Mouse (Mus musculus) lung, postnatal 0 days (tissue): ENCODE measurements around the gene Arhgap24. TPM values are rescaled to one million over a fixed set of nuclear protein-coding genes. Genes with fewer than 3 reads are reported as not detected.

Source experiments
- ATAC-seq: fragments of 200-750 bp; cut with Nextera tagmentation; 2 replicates; pipeline ENCODE4 v1.8.0; 2017; ENCODE audit warnings: moderate library complexity
- DNase-seq: peaks from one replicate; pipeline ENCODE4 v3.0.0-alpha.2; 2016; ENCODE audit warnings: low spot score
- H3K27ac ChIP-seq: fragments of 300-500 bp; sonication (generic); 2 replicates; pipeline ENCODE4 v1.5.1; 2014; ENCODE audit warnings: antibody characterized with exemption, mild to moderate bottlenecking, low read length, mixed read lengths
- H3K27me3 ChIP-seq: fragments of 300-500 bp; sonication (generic); replicated peaks from 2 replicates; pipeline ENCODE4 v1.6.1; 2014; ENCODE audit warnings: low read length, mixed read lengths; ENCODE audit not compliant: insufficient read depth
- H3K36me3 ChIP-seq: fragments of 300-500 bp; sonication (generic); 2 replicates; pipeline ENCODE4 v1.6.1; 2014; ENCODE audit warnings: low read length, mixed read lengths; ENCODE audit not compliant: insufficient read depth
- H3K4me1 ChIP-seq: fragments of 300-500 bp; sonication (generic); 2 replicates; pipeline ENCODE4 v1.6.1; 2014; ENCODE audit warnings: antibody characterized with exemption, low read depth, low read length, mixed read lengths; ENCODE audit not compliant: insufficient read depth
- H3K4me2 ChIP-seq: fragments of 300-500 bp; sonication (generic); replicated peaks from 2 replicates; pipeline ENCODE4 v1.6.1; 2014; ENCODE audit warnings: low read depth, mild to moderate bottlenecking, low read length, moderate library complexity, mixed read lengths
- H3K4me3 ChIP-seq: fragments of 300-500 bp; sonication (generic); 2 replicates; pipeline ENCODE4 v1.5.1; 2014; ENCODE audit warnings: low read depth, low read length
- H3K9ac ChIP-seq: fragments of 300-500 bp; sonication (generic); replicated peaks from 2 replicates; pipeline ENCODE4 v1.6.1; 2014; ENCODE audit warnings: low read depth, mild to moderate bottlenecking
- H3K9me3 ChIP-seq: fragments of 300-500 bp; sonication (generic); 2 replicates; pipeline ENCODE4 v1.6.1; 2016; ENCODE audit warnings: low read length, mixed read lengths
- CTCF ChIP-seq: IDR thresholded peaks from 2 replicates; pipeline ENCODE4 v1.5.1; 2016; ENCODE audit warnings: antibody characterized with exemption, mild to moderate bottlenecking
- EP300 ChIP-seq: IDR thresholded peaks from 2 replicates; pipeline ENCODE4 v1.6.1; 2016; ENCODE audit warnings: antibody characterized with exemption, mild to moderate bottlenecking, control low read depth
- WGBS: fragments of 180-500 bp; shearing (Covaris S2); extraction: QIAGEN DNeasy Blood & Tissue Kit; methylation state at CpG from one replicate; pipeline ENCODE4 v1.1.7; 2014; 5-methylcytosine and 5-hydroxymethylcytosine counted together
- polyA plus RNA-seq: library from polyadenylated mRNA; unstranded; fragments of >200 nt; fragmentation: Nextera tagmentation; extraction: Ambion mirVana; gene quantifications from 2 replicates; pipeline ENCODE4 v1.2.1, GENCODE M21; 2015

Gene Arhgap24
- polyA plus RNA-seq, 1 experiment from 2014 or later: 28.2 TPM

DNA sequence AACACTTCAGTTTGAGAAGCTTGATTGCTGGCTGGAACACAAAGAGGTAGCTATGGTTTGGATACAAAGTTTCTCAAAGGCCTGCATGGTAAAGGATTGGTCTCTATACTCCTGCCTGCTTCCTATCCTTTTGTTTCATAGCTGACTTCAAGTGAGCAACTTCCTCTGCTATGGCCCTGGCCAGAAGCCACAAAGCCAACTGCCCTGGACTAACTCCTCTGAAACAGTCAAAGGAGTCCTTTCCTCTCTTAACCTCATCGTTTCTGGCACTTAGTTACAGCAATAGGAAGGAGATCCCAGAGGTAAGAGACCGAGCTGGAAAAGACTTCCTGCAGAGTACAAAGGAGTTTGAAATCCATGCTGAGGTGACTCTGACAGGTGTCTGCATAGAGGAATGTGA, 224.0 kb downstream of the Arhgap24 start:
- Histone ChIP-seq H3K4me1 (no peaks in the 10 kb centered on the region; the same call in 1 of the 2 replicates), H3K4me3 (no peak overlapping the region), H3K27me3 (no peaks in the 10 kb centered on the region), H3K4me2 (no peak overlapping the region), H3K9me3 (no peaks in the 10 kb centered on the region), H3K27ac (no peak overlapping the region), H3K9ac (no peak overlapping the region), H3K36me3 (no peaks in the 10 kb centered on the region)
- DNase-seq (no peak), ATAC-seq (no peak)
- TF ChIP-seq EP300 (no peak), CTCF (no peak)
- WGBS: 10% methylated on average over 2 of the region's 2 CpGs

DNA sequence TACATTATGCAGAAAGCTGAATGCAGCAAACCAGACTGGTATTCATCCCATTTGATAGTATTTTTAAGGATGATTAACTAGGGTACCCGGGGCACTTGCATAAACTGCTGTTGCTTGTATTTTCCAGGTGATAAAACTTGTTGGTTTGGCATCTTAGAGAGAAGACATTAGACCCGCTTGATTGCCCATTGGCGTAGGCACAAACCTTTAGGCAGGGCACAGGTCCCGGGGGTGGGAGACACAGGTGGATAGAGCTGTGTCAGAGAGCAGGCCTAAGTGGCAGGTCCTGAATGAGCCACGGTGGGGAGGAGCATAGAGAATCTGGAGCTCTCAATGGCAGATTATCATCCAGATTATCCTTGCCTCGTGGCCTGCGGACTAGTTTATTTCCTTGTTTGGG, 229.1 kb downstream of the Arhgap24 start:
- H3K9me3 ChIP-seq: no peaks in the 10 kb centered on the region
- no peak for TF ChIP-seq EP300
- no peak for TF ChIP-seq CTCF
- no peaks in the 10 kb centered on the region for H3K27me3 ChIP-seq
- DNase-seq: no peak
- H3K4me2 ChIP-seq: no peak overlapping the region
- H3K4me3 ChIP-seq: no peak overlapping the region
- no peaks in the 10 kb centered on the region for H3K36me3 ChIP-seq
- no peak overlapping the region for H3K27ac ChIP-seq
- no peak for ATAC-seq
- H3K9ac ChIP-seq: no peak overlapping the region
- H3K4me1 ChIP-seq: no peaks in the 10 kb centered on the region; the same call in 1 of the 2 replicates
- WGBS: 88% methylated on average over 7 of the region's 7 CpGs

DNA sequence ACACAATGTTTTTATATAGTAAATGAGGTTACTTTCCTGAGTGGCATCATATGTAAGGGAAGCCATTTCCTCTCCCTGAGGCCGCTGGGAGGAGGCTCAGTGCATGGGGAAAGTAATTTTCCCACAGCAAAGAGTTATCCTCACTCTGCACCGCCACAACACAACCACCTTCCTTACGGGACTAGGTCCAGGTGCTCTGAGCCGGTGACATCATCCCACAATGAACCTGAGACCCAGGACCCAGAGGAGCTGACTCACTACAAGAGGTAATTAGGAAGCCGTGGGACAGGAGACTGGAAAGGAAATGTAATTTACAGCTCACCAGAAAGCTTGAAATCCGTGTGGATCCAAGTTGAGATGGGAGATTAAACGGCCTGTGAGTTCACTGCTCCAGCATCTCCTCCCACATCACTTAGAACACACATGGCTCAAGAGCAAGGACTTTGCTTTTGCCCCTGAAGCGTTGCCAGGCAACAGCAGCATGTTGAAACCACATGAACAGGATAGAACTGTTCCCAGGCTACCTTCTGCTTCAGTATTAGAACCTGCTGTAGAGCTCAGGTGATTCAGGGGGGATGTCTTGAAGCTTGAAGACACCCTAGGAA, 238.3 kb downstream of the Arhgap24 start:
- Histone ChIP-seq H3K4me2 (no peak overlapping the region), H3K9me3 (no peaks in the 10 kb centered on the region), H3K36me3 (no peaks in the 10 kb centered on the region), H3K4me1 (no peaks in the 10 kb centered on the region), H3K9ac (no peak overlapping the region), H3K27ac (no peak overlapping the region), H3K27me3 (no peaks in the 10 kb centered on the region), H3K4me3 (no peak overlapping the region)
- DNase-seq (peak; percentile 25), ATAC-seq (0 out of 2 replicates have a peak, but pooled peaks have one; percentile 38)
- TF ChIP-seq EP300 (no peak), CTCF (no peak)
- 54% methylated on average over 8 of the region's 8 CpGs for WGBS

DNA sequence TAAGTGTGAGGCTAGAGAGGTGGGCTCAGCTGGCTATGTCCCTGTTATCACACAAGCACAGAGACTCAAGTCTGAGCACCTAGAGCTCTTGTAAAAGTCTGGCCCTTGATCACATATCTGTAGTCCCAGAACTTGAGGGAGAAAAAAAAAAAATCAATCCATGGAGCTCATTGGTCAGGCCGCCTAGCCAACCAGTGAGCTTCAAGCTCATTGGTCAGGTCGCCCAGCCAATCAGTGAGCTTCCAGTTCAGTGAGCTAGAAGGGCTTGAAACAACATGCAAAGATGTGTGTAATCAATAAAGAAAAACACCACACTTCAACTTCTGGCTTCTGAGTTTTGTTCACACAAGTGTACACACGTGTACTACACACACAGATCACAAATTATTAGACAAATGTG, 242.4 kb downstream of the Arhgap24 start:
- TF ChIP-seq EP300 (no peak), CTCF (no peak)
- no peak overlapping the region for H3K27ac ChIP-seq
- 94% methylated on average over 3 of the region's 3 CpGs for WGBS

DNA sequence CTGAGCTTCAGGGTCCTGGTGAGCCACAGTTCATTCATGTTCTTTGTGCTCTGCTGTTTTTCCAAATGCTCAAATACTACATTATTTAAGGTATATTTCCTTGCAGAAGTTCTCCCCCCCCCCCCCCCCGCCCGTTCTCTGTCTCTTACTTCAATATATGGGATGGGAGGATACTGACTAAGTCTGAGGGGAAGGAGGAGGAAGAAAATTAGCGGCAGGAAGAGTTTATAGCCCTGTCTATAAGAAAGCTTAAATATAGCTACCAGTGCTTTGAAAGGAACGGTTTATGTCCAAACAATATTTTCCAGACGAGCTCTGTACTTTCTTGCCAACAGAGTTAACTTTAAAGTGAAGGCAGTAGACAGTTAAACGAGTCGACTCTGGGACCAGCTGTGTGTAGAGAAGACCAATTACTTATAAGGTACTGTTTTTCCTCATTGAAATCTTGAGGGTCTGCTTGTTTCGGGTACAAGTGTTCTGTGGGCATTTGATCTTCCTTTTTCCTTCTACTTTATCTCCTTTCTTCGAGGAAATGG, 243.7 kb downstream of the Arhgap24 start:
- 20% methylated on average over 8 of the region's 9 CpGs for WGBS
- peak overlapping the region; percentile 52 for H3K27ac ChIP-seq
- H3K4me3 ChIP-seq: peak overlapping the region; percentile 27
- DNase-seq (peak; percentile 12), ATAC-seq (peak; percentile 30; the same call in 1 of the 2 replicates)
- H3K27me3 ChIP-seq: no peaks in the 10 kb centered on the region
- H3K9me3 ChIP-seq: no peaks in the 10 kb centered on the region
- H3K4me1 ChIP-seq: no peaks in the 10 kb centered on the region
- no peaks in the 10 kb centered on the region for H3K36me3 ChIP-seq
- no peak for TF ChIP-seq EP300
- TF ChIP-seq CTCF: no peak
- H3K9ac ChIP-seq: 0 out of 2 replicates have a peak overlapping the region, but pooled peaks have one; percentile 23
- H3K4me2 ChIP-seq: peak overlapping the region; percentile 32

More for the DNA sequence above, 242.4 kb downstream of the Arhgap24 start:
- ATAC-seq (no peak), DNase-seq (no peak)
- Histone ChIP-seq H3K4me3 (no peak overlapping the region), H3K27me3 (no peaks in the 10 kb centered on the region), H3K9me3 (no peaks in the 10 kb centered on the region), H3K9ac (no peak overlapping the region), H3K4me2 (no peak overlapping the region), H3K4me1 (no peaks in the 10 kb centered on the region), H3K36me3 (no peaks in the 10 kb centered on the region)

DNA sequence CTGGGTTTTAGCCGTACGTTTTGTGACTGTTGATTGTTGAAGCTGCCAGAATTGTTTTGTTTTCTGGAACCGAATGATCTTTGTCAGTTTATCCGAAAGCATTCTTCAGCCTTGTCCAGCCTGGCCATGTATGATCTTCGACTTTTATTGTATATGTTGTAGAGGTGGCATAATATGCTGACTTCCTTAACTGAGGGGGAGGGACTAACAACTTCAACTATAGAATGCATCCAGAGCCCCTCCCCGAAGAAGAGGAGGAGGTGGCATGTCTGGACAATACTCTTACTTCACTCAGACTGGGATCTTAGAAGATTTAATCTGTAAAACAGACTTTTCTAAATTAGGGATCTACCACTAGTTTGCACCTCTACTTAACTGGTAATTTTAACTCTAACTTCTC, 244.2 kb downstream of the Arhgap24 start:
- Histone ChIP-seq H3K4me2 (peak overlapping the region; percentile 32), H3K4me3 (peak overlapping the region; percentile 27), H3K27ac (peak overlapping the region; percentile 52), H3K9me3 (no peaks in the 10 kb centered on the region), H3K36me3 (no peaks in the 10 kb centered on the region), H3K4me1 (no peaks in the 10 kb centered on the region), H3K9ac (0 out of 2 replicates have a peak overlapping the region, but pooled peaks have one; percentile 23), H3K27me3 (no peaks in the 10 kb centered on the region)
- 35% methylated on average over 6 of the region's 6 CpGs for WGBS
- DNase-seq (peak; percentile 10), ATAC-seq (peak; percentile 24; the same call in 1 of the 2 replicates)
- TF ChIP-seq EP300 (no peak), CTCF (no peak)
